Mouse (Mus musculus): Measurements from ENCODE around the gene Foxo4. TPM values are rescaled to one million over a fixed set of nuclear protein-coding genes. Genes with fewer than 3 reads are reported as not detected.

Foxo4 gene
- total RNA-seq (2023): 10 to 100 TPM; 39.6 to 44.0 TPM

DNA sequence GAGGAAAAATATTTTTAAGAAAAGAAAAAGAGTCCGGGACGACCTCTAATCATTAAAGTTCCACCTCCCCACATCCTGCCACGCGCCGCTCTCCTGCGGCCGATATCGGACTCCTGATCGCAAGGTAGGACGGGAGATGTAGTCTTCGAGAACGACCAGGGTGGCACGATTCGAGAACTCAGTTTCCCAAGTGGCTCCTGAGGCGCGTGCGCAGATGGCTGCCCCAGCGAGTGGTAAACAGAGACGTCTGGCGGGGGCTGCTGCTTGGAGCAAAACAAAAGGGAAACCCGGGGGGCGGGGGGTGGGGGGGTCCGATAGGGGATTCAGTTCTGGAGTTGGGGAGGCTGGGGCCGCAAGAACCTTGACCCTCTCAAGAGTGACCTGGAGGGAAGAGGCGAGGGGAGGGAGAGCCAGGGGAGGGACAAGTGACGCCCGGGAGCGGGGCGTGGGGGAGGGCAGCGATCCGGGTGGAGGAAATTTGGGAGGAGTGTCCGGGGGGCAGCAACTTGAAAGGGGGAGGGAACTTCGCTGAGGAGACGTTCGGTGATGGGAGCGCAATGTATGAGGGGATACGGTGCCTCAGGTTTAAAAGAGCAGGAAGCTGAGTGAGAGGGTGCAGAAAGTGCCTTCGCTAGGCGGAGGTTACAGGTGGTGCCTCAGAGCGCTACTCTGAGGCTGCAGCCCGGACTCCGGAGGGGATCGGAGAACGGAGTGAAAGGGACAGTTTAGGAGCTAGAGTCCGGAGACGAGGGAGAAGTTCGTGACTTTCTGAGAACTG, at the start of gene Foxo4:
Foxo4 (plus strand) TSS at position 577 of the 778 bp plus-strand sequence.

DNA sequence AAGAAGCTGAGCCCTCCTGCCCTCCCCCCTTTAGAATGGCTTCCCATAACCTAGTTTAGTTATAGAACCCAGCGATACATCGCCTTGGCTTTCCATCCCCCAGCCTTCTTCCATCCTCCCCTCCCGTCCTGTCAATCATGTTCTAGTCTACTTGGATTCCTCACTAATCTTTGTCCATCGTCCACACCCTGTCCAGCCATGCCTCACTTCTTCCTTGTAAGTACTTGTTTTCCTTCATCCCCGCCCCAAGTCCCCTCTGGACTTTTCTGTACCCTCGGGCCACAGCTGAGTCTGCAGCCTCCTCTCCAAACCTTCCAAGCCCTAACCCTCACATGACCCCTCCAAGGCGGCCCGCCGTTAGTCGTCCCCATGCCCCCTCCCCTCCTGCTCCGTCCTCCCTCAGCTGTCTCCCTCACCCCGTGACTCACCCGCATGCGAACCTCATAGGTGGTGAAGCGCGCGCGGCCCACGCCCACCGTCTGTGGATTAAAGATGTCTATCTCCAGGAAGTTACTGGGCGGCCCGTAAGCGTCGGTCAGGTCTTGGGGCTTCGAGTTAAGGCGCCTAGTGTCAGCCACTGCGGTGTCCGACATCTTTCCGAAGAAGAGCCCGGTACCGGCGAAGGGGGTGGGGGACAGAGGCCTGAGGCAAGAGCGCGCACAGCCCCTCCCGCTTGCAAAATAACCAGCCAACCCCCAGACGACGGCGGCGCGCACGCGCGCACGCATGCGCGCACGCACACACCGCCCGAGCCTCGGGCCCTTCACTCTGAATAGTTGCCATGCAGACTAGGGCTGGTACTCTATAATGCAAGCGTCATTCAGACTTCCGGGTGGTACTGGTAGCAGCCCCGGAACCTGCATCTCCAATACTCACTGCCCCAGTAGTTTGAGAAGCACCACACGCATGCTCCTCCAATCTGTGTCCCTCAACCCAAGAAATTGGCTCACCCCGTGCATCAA, 32.2 kb upstream of the Foxo4 start, which contains the start of gene Snx12:
Snx12 (minus strand) TSS at position 730 of the 962 bp plus-strand sequence.

GRCm38 (mm10) chrX:101263892-101264291, 9.6 kb downstream of the Foxo4 start, which contains the start of gene Gm614:
TSS of gene Gm614 (minus strand) at chrX:101263992.

GRCm38 (mm10) chrX:101268025-101268754, 13.9 kb downstream of the Foxo4 start, which contains the start of gene Il2rg:
TSS of gene Il2rg (minus strand) at chrX:101268255.

GRCm38 (mm10) chrX:101268755-101269124, 14.4 kb downstream of the Foxo4 start, which contains the start of gene Gm20489:
TSS of gene Gm20489 (minus strand) at chrX:101269023.

DNA sequence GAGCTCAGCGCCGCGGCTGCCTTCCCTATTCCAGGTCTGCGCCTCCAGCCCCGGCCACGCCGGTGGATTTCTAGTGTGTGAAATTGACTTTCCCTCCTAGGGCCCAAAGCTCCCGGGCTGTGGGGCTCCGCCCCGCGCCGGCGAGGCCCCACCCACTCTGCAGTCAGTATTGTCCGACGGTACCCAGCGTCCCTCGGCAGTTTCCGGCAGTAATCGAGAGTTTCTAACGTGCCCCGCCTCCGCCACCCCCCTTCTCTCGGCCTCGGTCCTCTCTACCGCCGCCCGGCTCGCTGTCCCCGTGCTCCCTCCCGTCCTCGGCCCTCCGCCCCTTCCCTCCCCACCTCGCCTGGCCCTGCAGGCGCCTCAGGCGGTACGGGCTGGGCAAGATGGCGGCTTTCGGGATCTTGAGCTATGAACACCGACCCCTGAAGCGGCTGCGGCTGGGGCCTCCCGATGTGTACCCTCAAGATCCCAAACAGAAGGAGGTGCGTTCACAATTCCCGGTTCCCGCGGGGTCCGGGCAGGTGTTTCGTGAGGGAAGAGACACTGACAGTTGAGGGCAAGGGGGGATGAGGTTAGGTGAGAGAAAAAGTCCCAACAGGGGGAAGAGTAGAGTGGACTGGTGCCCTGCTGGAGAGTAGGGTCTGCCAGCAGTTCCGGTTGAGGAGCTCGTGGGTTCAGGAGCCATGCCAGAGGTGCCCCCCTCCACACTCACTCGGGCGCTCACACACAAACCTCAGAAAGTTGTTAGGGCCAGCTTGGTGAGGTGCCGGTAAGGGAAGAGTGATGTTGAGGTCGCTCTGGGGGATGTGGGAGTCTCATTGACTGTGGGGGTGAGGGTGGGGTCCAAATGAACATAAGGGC, 19.8 kb downstream of the Foxo4 start, which contains the start of gene Med12:
Med12 (plus strand) TSS at position 156 of the 864 bp plus-strand sequence.

GRCm38 (mm10) chrX:101299055-101299454, 44.7 kb downstream of the Foxo4 start, which contains the start of gene Nlgn3:
TSS of gene Nlgn3 (plus strand) at chrX:101299168.

Other genes with a start within 250 kb of the Foxo4 start
- not detected for gene Tex11, start 194.9 kb upstream of the Foxo4 start, total RNA-seq (2023)
- gene Slc7a3, start 168.5 kb upstream of the Foxo4 start, total RNA-seq (2023): 1 to 10 TPM in 1 of 2 experiments, under 1 TPM in 1; 0.74 to 1.7 TPM
- 10 to 100 TPM; 40.6 to 54.6 TPM for gene Snx12, start 32.0 kb upstream of the Foxo4 start, total RNA-seq (2023)
- gene Gm614, start 9.5 kb downstream of the Foxo4 start, total RNA-seq (2023): 10 to 100 TPM; 39.0 to 56.2 TPM
- 100 to 1,000 TPM; 640 to 661 TPM for gene Il2rg, start 13.7 kb downstream of the Foxo4 start, total RNA-seq (2023)
- not detected for gene Gm20489, start 14.5 kb downstream of the Foxo4 start, total RNA-seq (2023)
- gene Med12, start 19.5 kb downstream of the Foxo4 start, total RNA-seq (2023): 100 to 1,000 TPM; 149 to 165 TPM
- 1 to 10 TPM; 1.6 to 2.7 TPM for gene Nlgn3, start 44.6 kb downstream of the Foxo4 start, total RNA-seq (2023)
- not detected for gene Gjb1, start 121.8 kb downstream of the Foxo4 start, total RNA-seq (2023)
- gene Zmym3, start 166.3 kb downstream of the Foxo4 start, total RNA-seq (2023): 10 to 100 TPM; 21.3 to 22.8 TPM
- gene Nono, start 174.8 kb downstream of the Foxo4 start, total RNA-seq (2023): 100 to 1,000 TPM; 229 to 275 TPM
- gene Itgb1bp2, start 194.6 kb downstream of the Foxo4 start, total RNA-seq (2023): 1 to 10 TPM; 3.1 to 4.6 TPM

All from T-cell, adult 66 days (primary cell).